Mouse (Mus musculus) liver, adult 2 months (tissue): ENCODE data around the gene Rnf169.

ENCODE experiments used
- CTCF ChIP-seq: fragments of 200-500 bp; IDR thresholded peaks from 2 replicates; pipeline ENCODE4 v1.5.1; 2011; ENCODE audit warnings: low read depth, low read length, control low read depth
- POLR2A ChIP-seq: fragments of 200-500 bp; IDR thresholded peaks from 2 replicates; pipeline ENCODE4 v1.6.1; 2011; ENCODE audit warnings: low read length, control low read depth; ENCODE audit not compliant: insufficient read depth; ENCODE audit errors: extremely low read depth

DNA sequence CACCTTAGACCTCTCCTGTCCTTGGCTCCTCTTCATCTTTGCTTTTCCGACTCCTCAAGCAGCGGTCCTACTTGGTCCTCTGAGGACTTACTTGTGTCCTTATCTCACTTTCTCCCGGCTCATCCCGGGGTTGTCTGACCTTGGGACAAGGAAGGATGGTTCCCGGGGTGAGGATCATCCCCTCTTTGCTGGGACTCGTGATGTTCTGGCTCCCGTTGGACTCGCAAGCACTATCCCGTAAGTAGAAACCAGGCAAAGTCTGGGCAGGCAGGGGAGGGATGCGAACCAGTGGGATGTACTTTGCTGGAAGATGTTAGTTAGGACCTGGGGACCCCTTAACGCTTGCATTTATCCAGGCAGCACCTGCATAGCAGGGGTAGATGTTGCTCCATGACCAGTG lies 26.2 kb upstream of the Rnf169 start:
- no peak for TF ChIP-seq CTCF
- no peak for TF ChIP-seq POLR2A
